Mouse (Mus musculus): ENCODE results near the gene Uprt. TPM values are rescaled to one million over a fixed set of nuclear protein-coding genes. Genes with fewer than 3 reads are reported as not detected.

The Uprt gene
- total RNA-seq (2021), result 10 to 100 TPM; 14.7 to 18.4 TPM
- long read RNA-seq, experiment 1, result 0 reads
- long read RNA-seq, experiment 2, result 0 reads

GRCm38 (mm10) chrX:104482572-104483443 lies at the start of gene Uprt:
Gene Uprt (plus strand): TSS chrX:104482818.
- peak; percentile 83 to 88 for DNase-seq

DNA sequence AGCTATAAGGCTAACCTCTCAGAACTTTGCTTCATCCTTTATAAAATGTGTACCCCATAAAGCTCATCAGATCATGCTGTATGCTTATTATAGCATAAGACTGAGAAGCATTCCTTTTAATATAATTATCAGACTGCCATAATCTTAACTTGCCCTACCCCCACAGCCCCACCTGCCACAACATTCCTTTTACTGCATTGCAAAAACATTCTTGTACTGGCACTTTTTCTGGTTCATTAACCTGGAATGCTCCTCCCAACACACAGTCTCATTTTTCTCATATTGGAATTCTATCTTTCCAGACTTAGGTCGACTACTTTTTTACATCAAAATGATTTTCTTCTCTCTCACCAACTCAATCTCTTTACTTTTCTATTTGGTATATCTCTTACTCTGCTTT lies 49.2 kb upstream of the Uprt start:
- no peak for DNase-seq

DNA sequence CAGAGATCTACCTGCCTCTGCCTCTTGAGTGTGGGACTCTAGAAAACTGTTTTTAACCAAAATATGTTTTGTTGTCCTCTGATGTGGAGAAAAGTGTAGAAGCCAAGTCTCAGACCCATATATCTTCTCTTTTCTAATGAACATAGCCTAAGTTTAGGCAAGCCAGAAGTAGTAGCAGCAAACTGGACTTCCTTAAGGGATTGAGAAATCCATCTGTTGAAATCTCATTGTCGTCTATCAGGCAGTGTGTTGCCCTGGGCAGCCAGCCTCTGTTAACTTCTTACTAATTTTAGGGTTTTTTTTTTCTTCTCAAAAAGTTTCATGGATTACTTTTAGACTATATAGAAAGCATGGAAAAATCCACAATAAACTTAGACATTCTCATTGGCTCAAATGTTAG lies 30.2 kb upstream of the Uprt start:
- no peak for DNase-seq

GRCm38 (mm10) chrX:104461755-104462154 lies 20.9 kb upstream of the Uprt start:
- DNase-seq, result peak; percentile 22 to 36

GRCm38 (mm10) chrX:104464376-104464775 lies 18.2 kb upstream of the Uprt start:
- no peak for DNase-seq

GRCm38 (mm10) chrX:104478041-104478440 lies 4.6 kb upstream of the Uprt start:
- DNase-seq, result no peak

- DNase-seq, result peak in 1 of 2 experiments; percentile 10
Measured at GRCm38 (mm10) chrX:104483444-104483808, 808 bp downstream of the Uprt start.

DNA sequence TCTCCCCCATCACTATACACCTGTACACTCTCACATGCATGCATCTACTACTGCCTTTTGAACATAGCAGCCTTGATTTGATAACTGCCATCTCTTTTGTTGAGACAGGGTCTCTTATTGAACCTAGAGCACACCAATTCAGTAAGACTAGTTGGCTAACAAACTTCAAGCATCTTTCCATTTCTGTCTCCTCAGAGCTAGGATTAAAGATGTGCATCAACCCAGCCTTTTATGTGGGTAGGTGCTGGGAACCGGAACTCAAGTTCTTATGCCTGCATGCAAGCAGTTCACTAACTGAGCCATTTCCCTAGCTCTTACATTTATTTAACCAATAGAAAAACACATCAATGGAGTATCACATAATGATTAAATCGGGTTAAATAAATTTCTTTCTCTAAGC lies 3.0 kb downstream of the Uprt start:
- DNase-seq, result no peak

DNA sequence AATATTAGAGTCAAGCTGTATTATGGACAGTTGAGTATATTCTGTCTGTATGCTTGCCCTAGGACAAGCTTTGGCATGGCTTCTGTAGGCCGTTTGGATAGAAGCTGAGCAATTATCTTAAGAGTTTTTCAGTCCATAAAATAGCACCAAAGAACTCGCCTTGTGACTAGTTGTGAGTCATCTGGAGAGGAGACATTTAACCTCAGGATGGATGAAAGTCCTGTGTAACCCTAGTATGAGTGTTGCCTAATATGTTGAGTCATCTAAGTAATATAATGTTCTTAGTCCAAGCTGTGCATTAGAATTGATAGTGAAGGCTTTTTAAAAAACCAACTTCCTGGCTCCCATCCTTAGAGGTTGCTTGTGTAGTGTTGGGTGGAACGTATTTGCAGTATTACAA lies 5.4 kb downstream of the Uprt start:
- DNase-seq, result no peak

DNA sequence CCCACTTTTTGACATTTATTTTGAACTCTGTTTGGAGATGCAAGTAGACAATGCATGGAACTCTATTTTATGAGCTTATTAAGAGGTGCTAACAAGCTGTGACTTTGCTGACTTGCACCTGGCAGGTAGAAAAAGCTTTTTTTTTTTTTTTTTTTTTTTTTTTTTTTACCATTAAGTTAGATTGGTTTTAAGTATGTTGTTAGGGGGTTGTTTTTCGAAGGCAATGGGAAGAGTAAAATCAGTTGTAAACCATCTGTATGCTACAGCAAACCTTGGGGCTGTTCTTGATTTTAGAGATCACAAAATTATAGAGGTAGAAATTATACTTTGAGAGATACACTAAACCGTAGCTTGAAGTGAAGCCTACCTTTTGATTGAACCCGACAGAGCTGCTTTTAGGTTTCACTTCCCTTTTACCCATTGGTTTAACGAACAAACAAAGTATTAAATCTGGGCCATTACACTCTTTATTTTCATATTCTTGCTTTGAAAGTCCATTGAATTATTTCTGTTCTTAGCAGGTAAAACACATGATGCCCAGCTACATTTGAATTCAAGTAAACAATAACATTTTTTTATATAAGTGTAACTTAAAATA lies 6.4 kb downstream of the Uprt start:
- no peak for DNase-seq

DNA sequence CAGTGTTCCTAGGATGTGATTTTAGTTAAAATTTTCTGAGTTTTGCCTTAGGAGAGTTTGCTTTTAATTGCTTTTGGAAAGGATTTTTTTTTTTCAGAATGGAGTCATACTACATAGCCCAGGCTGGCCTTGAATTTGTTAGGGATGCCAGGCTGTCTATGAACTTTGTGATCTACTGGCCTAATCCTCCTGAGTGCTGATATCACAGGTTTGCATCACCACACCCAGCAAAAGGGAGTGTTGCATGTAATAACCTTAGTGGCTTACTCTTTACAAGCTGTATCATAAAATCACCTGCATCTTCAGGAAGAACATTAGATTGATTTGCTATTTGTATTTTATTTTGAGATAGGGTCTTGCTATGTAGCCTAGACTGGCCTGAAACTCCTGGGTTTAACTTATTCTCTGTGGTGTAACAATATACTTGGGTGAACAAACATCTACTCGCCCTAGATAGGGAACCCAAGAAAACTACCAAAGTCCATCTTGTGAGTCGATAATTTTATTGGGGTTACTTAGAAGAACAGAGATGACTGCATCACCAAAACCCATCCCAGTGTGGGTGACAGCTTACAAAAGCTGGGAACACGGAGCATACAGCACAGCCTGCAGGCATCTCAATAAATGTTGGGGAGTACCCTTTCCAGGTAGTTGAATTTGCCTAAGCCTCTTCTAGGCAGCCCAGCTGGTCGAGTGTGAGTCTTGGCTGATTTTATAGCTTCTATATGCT lies 7.2 kb downstream of the Uprt start:
- DNase-seq, result no peak

DNA sequence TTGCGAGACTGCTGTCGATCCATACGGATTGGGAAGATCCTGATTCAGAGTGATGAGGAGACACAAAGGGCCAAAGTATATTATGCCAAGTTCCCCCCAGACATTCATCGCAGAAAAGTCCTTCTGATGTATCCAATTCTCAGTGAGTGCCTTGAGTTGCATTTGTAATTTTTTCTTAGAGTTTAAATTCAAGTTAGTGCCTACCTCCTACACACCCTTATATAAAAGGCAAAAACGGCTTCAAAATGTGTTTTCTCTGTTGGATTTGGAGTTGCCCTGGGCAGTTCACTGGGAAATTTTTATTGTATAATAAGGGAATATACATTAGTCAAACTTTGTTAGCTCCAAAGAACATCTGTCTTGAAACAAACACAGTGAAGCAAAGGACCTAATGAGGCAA lies 19.1 kb downstream of the Uprt start:
- DNase-seq, result no peak

DNA sequence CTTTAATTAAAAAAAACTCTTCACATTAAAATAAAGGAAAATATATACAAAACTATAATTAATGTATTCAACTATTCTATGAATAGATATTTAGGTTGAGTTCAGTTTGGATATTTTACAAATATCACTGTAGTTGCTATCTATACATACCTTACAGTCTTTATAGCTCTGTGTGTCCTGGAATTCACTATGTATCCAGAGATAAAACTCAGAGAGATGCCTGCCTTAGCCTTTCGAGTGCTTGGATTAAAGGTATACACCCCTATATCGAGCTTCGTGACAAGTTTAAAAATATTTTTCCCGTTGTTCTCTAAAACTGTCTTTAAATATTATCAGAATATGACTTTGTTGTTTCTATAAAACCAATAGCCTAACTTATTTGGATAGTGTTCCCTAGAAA lies 60.0 kb downstream of the Uprt start:
- no peak for DNase-seq

GRCm38 (mm10) chrX:104543919-104544595 lies 61.4 kb downstream of the Uprt start:
- DNase-seq, result no peak

- DNase-seq, result no peak
Measured at GRCm38 (mm10) chrX:104545283-104545682, 62.7 kb downstream of the Uprt start.

Other genes with a start within 250 kb of the Uprt start
- 10 to 100 TPM; 28.6 to 33.5 TPM for gene Abcb7, start 69.0 kb upstream of the Uprt start, total RNA-seq (2021)
- 1 to 10 TPM; 1.7 to 2.1 TPM for gene Zdhhc15, start 188.2 kb downstream of the Uprt start, total RNA-seq (2021)